Mouse (Mus musculus): ENCODE data around the gene Mut.

Mut gene

DNA sequence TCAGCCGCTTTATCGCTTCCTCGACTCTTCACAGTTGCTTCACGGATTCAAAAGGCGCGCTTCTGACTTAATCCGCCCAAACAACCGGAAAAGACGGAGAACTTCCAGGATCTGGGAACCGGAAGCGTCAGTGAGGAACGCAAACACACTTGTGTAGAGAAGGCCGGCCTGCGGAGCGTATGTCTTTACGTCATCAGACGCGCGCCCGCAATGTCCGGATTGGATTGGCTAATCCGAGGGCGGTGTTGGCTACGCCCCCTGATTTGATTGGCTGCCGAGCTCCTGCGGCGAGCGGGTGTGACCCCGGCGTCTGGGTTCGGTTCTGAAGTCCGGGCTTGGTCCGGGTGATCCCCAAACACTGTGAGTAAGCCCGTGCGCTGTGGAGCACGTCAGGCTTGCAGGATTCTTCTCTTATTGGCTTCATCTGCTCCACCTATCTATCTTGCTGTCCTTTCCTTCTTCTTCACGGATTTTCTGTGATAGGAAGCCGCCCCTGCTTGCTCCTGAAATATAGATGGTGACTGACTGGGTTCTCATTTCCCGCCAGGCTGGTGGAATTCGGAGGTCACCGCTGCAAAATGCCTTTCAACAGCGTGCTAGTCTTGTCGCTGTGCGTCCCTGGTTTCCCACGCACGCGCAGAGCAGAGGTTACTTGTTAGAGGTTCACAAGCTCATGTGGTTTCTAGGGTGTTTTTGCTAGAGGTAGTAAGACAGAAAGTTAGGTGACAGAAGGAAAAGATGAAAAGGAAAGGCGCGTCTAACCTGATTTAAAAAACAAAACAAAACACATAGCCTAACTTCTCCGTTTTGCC lies at the start of gene Mut, which contains the start of gene Cenpq:
Gene Mut, plus strand, starts transcription at position 266 of the 812 bp plus-strand sequence.
Gene Cenpq, minus strand, starts transcription at position 628 of the 812 bp plus-strand sequence.
- DNase-seq (ENCODE audit: low spot score), result peak; percentile 98

DNA sequence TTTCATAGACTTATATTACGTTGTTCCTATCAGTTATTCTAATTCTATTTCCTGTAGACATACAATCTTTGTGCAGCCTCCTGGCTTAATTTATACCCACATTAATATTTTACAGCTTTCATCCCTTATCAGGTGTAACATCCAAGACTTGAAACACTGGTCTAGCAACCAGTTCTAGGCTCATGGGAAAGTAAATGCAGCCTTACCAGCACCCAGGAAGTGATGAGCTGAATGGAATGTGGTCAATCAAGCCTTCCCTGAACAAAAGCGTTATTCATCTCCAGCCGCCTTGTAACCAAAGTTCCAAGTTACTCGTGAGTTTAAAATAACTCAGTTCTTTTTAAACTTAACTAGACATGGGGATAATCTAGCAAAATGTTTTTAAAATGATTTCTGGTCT lies 49.3 kb upstream of the Mut start:
- DNase-seq (ENCODE audit: low spot score), result no peak

- DNase-seq (ENCODE audit: low spot score), result no peak
Observed at GRCm38 (mm10) chr17:40887849-40888536, 46.5 kb upstream of the Mut start.

DNA sequence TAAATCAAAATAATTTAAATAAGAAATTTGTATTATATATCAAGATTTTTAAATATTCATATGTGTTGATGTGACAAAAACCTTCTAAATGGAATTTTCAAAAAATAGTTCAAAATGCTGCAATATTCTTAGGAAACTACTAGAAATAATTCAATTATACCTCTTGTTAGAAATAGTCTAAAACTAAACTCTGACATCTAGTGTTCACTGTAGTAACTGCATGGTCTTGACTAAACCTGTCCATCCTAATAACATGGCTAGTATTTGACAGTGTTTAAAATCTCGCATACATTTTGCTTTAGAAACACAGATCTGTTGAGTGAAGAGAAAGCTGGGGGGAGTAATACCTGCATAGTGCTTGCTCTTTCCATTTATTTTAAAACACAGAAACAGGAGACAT lies 37.6 kb upstream of the Mut start:
- peak; percentile 2 for DNase-seq (ENCODE audit: low spot score)

DNA sequence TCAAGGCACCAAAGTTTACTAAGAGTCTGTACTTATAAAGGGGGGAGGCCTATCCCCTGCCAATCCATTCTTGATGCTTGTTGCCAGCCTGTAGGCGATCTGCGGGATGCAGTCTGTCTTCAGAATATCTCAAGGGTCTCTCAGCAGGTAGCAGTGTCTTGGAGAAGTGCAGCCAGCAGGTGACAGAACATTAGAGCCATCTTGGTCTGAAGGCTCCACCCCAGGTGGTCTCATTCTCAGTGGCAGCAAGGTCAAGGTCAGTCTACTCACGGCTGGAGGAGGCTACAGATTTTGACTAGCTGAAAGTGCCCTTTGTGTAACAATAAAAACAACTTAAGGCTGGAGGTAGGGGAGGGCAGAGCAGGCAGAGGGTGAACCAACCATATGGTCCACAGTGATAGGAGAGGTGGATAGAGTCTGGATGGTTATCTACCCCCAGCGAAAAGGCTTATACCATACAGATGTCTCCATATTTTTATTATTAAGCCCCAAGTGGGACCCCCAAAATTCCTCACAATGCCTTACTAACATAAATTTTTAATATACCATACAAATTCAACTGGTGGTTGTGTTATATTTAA lies 34.6 kb upstream of the Mut start:
- no peak for DNase-seq (ENCODE audit: low spot score)

GRCm38 (mm10) chr17:40903345-40903744 lies 31.1 kb upstream of the Mut start:
- DNase-seq (ENCODE audit: low spot score), result no peak

GRCm38 (mm10) chr17:40904056-40904597 lies 30.4 kb upstream of the Mut start:
- no peak for DNase-seq (ENCODE audit: low spot score)

- no peak for DNase-seq (ENCODE audit: low spot score)
Observed at GRCm38 (mm10) chr17:40904721-40905154, 29.7 kb upstream of the Mut start.

GRCm38 (mm10) chr17:40914250-40914649 lies 20.2 kb upstream of the Mut start, which contains the start of gene Glyatl3:
Gene Glyatl3 (minus strand): TSS chr17:40914350.
- DNase-seq (ENCODE audit: low spot score), result no peak

DNA sequence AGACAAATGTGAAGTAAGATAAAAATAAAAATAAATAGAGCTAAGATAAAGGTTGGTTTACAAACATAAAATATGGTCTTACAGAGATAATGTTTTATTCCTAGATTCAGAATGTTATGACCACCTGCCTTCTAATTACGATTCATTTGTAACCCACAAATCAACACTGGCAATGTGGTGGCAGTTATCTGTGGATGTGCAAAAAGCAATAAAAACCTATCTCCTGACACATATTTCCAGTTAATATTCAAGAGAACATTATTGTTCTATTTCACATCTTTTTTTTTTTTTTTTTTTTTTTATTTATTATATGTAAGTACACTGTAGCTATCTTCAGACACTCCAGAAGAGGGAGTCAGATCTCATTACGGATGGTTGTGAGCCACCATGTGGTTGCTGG lies 19.0 kb upstream of the Mut start:
- no peak for DNase-seq (ENCODE audit: low spot score)

- DNase-seq (ENCODE audit: low spot score), result no peak
Observed at GRCm38 (mm10) chr17:40933985-40934384, 500 bp upstream of the Mut start.

- DNase-seq (ENCODE audit: low spot score), result no peak
Observed at GRCm38 (mm10) chr17:40948518-40948917, 14.0 kb downstream of the Mut start.

- DNase-seq (ENCODE audit: low spot score), result peak; percentile 6
Observed at GRCm38 (mm10) chr17:40977914-40978313, 43.4 kb downstream of the Mut start.

- no peak for DNase-seq (ENCODE audit: low spot score)
Observed at GRCm38 (mm10) chr17:40992102-40992501, 57.6 kb downstream of the Mut start.
